Mouse (Mus musculus): ENCODE results near the gene B4galt2.

DNA sequence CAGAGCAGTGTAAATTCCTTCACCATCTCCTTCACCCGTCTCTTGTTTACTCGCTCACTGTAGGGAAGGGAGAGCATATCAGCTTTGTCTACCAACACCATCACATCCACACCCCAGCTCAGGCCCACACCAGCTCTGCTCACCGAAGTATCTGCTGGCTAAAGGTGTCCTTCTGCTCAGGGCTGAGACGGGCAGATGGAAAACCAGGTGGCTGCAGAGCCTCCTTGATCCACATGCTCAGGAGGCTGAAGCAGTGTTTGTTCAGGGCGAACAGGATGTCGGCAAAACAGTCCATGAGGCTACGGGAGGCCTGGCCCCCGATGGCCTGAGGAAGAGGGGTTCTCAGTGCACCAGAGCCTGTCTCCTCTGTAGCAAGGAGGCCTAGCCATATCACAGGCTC, 11.3 kb upstream of the B4galt2 start:
- no peak for TF ChIP-seq CTCF (IDR thresholded peaks at IDR 0.05; ENCODE audit: control insufficient read depth, insufficient read depth, insufficient read length)
- no peak for TF ChIP-seq USF1 (IDR thresholded peaks at IDR 0.05; ENCODE audit: low read depth)
- no peak for TF ChIP-seq MAX (IDR thresholded peaks at IDR 0.05)

Measured in C2C12 (cell line).